Mouse (Mus musculus) CD8-positive naive resting alpha-beta T cell, adult 2 months (primary cell): Measurements from ENCODE around the gene Gm12216.

Experiments used
- DNase-seq, 2 experiments: peaks; one replicate each; pipeline ENCODE4 v3.0.0; 2022; ENCODE audit warnings: low read depth in 2 of 2, low spot score in 2 of 2

Gm12216 gene

DNA sequence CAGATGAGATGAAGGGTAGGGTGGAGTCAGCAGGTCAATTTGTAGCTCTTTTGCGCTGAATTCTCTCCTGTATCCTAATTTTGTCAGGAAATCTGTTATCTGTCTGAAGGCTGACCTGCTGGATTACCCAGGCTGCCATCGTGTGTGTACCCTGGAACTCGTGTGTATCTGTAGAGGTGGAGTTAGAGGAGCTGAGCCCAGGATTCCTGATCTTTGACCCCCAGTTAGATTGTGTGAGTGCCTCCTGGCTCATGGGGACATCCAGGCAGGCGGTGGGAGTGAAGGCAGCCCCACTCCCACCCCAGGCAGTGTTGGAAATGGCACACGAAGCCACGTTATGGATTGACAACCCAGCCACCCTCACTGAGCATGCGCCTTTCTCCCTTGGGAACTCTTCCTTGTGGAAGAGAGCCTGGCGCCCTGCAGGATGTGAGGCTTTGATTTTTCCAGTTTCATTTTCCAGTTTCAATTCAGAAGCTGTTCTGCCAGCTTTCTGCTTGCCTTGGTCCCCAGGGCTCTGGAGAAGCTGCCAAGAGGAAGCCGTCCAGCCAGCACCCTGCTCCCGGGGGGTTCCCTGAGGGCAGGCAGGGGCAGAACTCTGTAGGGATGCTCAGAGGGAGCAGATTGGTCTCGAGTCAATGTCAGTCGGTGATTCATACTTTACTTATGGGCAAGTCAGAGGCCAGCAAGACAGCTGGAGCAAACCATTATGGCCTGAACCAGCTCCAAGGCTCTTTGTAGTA lies 62.5 kb downstream of the Gm12216 start:
- DNase-seq = no peak

- DNase-seq = no peak
Measured at GRCm38 (mm10) chr11:53795813-53796212, 63.2 kb downstream of the Gm12216 start.

DNA sequence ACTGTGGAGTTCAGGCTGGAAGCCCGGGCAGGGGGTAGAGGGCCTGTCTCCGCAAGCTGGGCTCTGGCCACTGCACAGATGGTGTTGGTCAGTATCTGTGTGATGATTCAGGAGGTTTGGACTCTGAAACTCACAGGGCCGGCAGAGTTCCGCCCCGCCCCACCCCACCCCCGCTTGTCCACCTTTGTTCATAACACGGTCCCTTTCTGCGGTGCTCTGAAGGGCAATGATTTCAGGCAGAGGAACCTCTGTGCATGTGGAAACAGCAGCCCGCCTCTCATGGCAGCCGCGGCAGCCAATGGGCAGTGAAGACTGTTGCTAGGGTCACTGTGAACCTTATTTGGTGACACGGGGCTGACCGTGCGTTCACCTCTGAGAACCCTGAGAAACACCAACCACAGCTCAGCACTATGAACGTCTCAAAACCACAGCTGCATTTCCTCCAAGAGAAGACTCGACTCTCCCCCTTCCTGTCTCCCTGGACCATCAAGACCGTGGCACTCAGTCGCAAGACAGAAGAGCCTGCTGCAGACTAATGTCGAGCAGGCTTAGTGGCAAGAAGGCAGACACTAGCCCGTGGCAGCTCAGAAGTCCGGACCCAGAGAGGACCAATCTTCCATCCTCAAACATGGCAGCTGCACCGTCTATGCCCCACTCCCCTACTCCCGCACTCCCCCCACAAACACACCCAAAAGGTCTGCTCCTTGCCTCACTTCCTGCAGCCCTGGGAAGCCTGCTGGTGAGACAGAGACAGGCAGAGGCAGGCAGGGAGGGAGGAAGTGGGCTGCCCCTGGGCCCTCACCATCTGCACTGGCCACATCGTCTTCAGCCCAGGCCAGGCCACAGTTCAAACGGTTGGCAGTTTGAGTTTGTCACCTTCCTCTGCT lies 64.1 kb downstream of the Gm12216 start:
- peak; percentile 63 to 68 for DNase-seq

DNA sequence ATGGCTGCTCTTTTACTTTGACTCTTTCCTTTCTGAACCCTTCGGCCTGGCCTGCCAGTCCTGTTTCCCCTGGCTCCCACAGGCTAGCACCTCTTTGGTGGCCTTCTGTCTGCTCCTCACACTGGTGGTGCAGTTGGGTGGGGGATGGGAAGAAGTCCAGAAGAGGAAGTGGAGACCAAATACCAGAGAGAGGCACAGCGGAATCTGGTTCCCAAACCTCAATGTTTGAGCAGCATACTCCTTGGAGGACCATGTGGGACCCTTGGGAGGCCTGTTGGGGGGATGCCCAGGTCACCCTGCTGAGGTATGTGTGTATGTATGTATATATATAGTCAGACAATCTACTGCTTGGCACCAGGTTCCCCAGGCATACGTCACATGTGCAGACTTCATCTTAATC lies 65.0 kb downstream of the Gm12216 start:
- DNase-seq = no peak

- DNase-seq = no peak
Measured at GRCm38 (mm10) chr11:53792986-53793385, 66.1 kb downstream of the Gm12216 start.

DNA sequence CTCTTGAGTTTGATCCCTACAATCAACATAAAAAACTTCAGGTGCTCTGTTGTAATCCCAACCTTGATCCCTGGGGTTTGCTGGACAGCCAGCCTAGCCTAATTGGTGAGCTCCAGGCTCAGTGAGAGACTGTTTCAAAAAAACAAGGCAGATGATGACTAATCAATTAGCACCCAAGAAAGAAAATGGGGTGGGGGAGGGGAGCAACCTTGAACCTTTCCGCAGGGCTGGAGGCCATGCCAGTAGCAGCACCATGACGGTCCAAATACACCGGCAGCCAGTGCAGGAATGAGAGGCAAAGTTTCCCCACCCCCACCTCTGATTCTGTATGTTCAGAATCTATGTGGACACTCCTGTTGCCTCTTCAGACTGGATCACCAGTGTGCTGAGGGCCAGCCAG lies 69.8 kb downstream of the Gm12216 start:
- no peak for DNase-seq

GRCm38 (mm10) chr11:53788196-53788595 lies 70.9 kb downstream of the Gm12216 start:
- DNase-seq = no peak

DNA sequence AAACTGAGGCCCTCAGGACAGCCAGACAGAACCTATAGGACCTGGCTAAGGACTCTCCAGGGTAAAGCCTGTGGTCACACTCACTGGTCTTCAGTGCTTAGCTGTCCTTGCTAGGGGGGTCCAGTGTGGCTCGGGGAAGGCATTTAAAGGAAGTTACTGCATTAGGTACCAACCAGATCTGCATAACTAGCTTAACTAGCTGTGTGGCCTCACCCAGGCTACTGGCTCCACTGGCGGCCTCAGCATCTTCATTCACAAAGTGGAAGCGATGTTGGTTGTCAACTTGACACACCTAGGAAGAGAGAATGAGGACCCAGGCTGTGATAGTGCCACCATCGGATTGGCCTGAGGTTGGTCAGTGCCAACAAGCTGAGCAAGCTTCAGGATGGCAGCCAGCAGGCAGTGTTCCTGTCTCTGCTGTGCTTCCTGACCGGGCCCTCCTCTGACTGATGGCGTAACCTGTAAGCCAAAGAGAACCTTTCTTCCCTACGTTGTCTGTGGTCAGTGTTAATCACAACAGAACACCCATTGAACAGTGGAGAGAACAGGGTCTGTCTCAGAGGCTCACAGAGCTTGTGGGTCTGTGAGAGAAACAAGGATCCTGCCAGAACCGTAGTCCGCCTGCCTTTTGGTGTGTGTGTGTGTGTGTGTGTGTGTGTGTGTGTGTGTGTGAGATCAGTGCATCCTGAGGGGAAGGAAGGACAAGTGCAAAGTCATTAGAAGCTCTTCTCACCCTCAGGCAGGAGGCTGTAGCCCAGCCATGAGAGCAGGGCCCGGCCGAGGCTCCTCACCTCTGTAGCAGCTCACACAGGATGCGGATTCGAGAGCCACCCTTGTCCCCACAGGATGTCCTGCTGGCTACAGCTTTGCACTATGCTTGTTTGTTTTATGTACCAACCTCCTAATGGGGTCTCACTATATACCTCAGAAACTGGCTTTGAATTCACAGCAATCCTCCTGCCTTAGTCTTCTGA lies 72.7 kb downstream of the Gm12216 start:
- no peak for DNase-seq

GRCm38 (mm10) chr11:53785311-53785936 lies 73.6 kb downstream of the Gm12216 start:
- no peak for DNase-seq

GRCm38 (mm10) chr11:53783288-53783687 lies 75.8 kb downstream of the Gm12216 start:
- no peak for DNase-seq

- DNase-seq = no peak
Measured at GRCm38 (mm10) chr11:53781964-53782363, 77.1 kb downstream of the Gm12216 start.

GRCm38 (mm10) chr11:53781201-53781775 lies 77.8 kb downstream of the Gm12216 start:
- no peak for DNase-seq

- DNase-seq = no peak
Measured at GRCm38 (mm10) chr11:53780262-53780661, 78.8 kb downstream of the Gm12216 start.

DNA sequence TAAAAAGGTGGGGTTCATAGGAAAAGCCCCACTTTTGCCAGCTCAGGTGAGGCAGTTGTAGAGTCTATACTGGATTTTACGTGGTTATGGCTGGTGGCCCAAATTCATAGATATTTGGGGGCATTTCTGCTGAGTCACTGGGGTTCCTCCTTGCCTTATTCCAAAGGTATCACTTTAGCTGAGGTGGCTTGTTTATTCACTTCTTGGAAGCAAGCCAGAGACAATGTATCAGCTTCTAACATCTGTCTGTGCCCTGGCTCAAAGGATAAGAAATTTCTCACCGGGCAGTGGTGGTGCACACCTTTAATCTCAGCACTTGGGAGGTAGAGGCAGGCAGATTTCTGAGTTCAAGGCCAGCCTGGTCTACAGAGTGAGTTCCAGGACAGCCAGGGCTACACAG lies 79.2 kb downstream of the Gm12216 start:
- DNase-seq = no peak

- no peak for DNase-seq
Measured at GRCm38 (mm10) chr11:53778455-53778854, 80.6 kb downstream of the Gm12216 start.

GRCm38 (mm10) chr11:53777736-53778135 lies 81.3 kb downstream of the Gm12216 start:
- no peak for DNase-seq

DNA sequence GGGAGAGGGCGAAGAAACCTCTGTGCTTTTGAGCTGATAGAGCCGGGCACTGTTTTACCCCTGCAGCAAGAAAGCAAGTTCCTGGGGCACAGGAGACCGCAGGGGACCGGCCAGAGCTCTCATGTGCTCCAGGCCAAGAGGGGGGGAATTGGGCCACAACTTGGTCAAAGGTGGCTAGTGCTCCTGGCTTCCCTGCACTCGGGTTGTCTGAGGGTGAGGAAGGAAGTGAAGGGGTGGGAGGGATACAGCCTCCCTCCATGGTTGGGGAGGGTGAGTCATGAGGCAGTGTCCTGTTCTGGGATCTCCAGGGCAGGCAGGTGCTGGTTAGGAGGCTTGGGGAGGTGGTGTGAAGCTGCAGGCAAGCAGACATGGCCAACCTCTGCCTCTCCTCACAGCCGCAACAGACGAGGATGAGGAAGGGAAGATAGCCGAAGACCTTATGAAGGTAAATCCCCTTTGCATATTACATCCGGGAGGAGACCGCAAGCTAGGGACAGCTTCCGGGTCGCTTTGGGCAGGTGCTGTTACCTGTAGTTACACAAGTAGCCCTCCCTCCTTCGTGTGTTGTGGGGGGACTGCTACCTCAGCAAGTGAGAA lies 84.3 kb downstream of the Gm12216 start:
- DNase-seq = no peak

DNA sequence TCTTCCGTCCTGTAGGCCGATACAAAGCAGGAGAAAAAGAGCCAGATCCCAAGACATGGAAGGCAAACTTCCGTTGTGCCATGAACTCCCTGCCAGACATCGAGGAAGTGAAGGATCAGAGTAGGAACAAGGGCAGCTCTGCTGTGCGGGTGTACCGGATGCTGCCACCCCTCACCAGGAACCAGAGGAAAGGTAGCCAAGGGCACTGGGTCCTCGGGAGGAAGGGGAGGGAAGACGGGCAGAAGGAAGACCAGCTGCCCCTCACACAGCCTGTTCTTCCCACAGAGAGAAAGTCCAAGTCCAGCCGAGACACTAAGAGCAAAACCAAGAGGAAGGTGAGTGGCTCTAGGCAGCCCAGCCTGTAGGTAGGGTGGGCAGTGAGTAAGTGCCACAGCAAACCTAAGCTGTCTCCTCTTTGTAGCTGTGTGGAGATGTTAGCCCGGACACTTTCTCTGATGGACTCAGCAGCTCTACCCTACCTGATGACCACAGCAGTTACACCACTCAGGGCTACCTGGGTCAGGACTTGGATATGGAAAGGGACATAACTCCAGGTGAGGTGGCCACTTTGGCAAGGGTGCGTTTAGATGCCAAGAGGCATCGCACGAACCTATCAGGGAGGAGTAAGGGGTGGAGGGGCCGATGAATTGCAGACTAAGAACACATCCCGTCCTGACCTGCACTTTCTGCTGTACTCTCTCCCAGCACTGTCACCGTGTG lies 85.3 kb downstream of the Gm12216 start:
- DNase-seq = no peak

- no peak for DNase-seq
Measured at GRCm38 (mm10) chr11:53773087-53773486, 86.0 kb downstream of the Gm12216 start, which contains the start of gene Gm17334. TSS of gene Gm17334 (minus strand) at chr11:53773187.
